ENCODE assay signal across 13 mouse cellular contexts in genomic region chr3:87816166-87816565, GRCm38 (mm10). TPM values are rescaled to one million over a fixed set of nuclear protein-coding genes. Genes with fewer than 3 reads are reported as not detected.
DNase-seq lines count a peak whose midpoint lies in the region; ATAC-seq lines count a peak whose summit lies in the region.
"Had no signal": no experiment of that assay in that cellular context is flagged by ENCODE, and none has a peak within 500 bp of the region (broad histone marks: within the 10 kb centered on the region; RNA-seq: fewer than 3 reads in every experiment).

No protein-coding gene starts in this region.

- H3K36me3 ChIP-seq in heart, embryonic 10.5 days = no peaks in the 10 kb centered on the region
- H3K36me3 ChIP-seq in kidney, embryonic 14.5 days (ENCODE audit: control insufficient read depth, insufficient read depth, low read length) = no peaks in the 10 kb centered on the region
- H3K36me3 ChIP-seq in neural tube, embryonic 12.5 days = no peaks in the 10 kb centered on the region
- no peaks in the 10 kb centered on the region for H3K36me3 ChIP-seq in neural tube, embryonic 13.5 days
- H3K36me3 ChIP-seq: embryonic facial prominence, embryonic 15.5 days had no signal

- no peak overlapping the region for H3K4me2 ChIP-seq in kidney, embryonic 14.5 days (replicated peaks; ENCODE audit: low read depth, low read length)
- peak overlapping the region; percentile 33; the same call in 1 of the 2 replicates for H3K4me2 ChIP-seq in neural tube, embryonic 12.5 days (replicated peaks)
- no peak overlapping the region for H3K4me2 ChIP-seq in neural tube, embryonic 13.5 days
- H3K4me2 ChIP-seq: embryonic facial prominence, embryonic 15.5 days; liver, embryonic 11.5 days had no signal

- H3K27ac ChIP-seq in heart, embryonic 10.5 days = no peak overlapping the region
- no peak overlapping the region for H3K27ac ChIP-seq in kidney, embryonic 14.5 days (ENCODE audit: low read depth, low read length)
- no peak overlapping the region for H3K27ac ChIP-seq in neural tube, embryonic 12.5 days
- H3K27ac ChIP-seq in neural tube, embryonic 13.5 days (replicated peaks) = peak overlapping the region; percentile 46; the same call in 1 of the 2 replicates
- H3K27ac ChIP-seq: embryonic facial prominence, embryonic 15.5 days; left cerebral cortex, adult 2 months had no signal

- DNase-seq in heart, embryonic 10.5 days (ENCODE audit: low spot score) = no peak
- DNase-seq in heart, adult 11 months = no peak
- no peak for DNase-seq in kidney, adult 18-20 months
- no peak for DNase-seq in neural tube, embryonic 10.5 days (ENCODE audit: extremely low spot score, low spot score)
- DNase-seq in gastrocnemius, adult 8-10 months (ENCODE audit: low spot score in 2 of 2) = no peak

- no peaks in the 10 kb centered on the region for H3K9me3 ChIP-seq in heart, embryonic 10.5 days
- no peaks in the 10 kb centered on the region for H3K9me3 ChIP-seq in kidney, embryonic 14.5 days (ENCODE audit: control insufficient read depth, low read length)
- no peaks in the 10 kb centered on the region for H3K9me3 ChIP-seq in neural tube, embryonic 12.5 days
- H3K9me3 ChIP-seq in neural tube, embryonic 13.5 days = no peaks in the 10 kb centered on the region
- H3K9me3 ChIP-seq: embryonic facial prominence, embryonic 15.5 days had no signal

- peaks cover 10% of the 10 kb centered on the region; the same call in 1 of the 2 replicates for H3K4me1 ChIP-seq in heart, embryonic 10.5 days
- H3K4me1 ChIP-seq in kidney, embryonic 14.5 days (ENCODE audit: control insufficient read depth, insufficient read depth, low read length) = 0 out of 2 replicates have a peak, but pooled peaks cover 5% of the 10 kb centered on the region
- no peaks in the 10 kb centered on the region for H3K4me1 ChIP-seq in neural tube, embryonic 12.5 days
- 0 out of 2 replicates have a peak, but pooled peaks cover 6% of the 10 kb centered on the region for H3K4me1 ChIP-seq in neural tube, embryonic 13.5 days (replicated peaks)
- H3K4me1 ChIP-seq: embryonic facial prominence, embryonic 15.5 days had no signal

- H3K9ac ChIP-seq in kidney, embryonic 14.5 days (ENCODE audit: low read depth, low read length) = no peak overlapping the region
- no peak overlapping the region for H3K9ac ChIP-seq in neural tube, embryonic 12.5 days
- no peak overlapping the region for H3K9ac ChIP-seq in neural tube, embryonic 13.5 days
- H3K9ac ChIP-seq: embryonic facial prominence, embryonic 15.5 days had no signal

- peak; percentile 20; the same call in 1 of the 2 replicates for ATAC-seq in kidney, embryonic 14.5 days (ENCODE audit: low FRiP score, low TSS enrichment)
- ATAC-seq in neural tube, embryonic 12.5 days (ENCODE audit: low FRiP score, low read depth) = no peak
- ATAC-seq in neural tube, embryonic 13.5 days (ENCODE audit: low read depth) = 0 out of 2 replicates have a peak, but pooled peaks have one; percentile 7

- H3K4me3 ChIP-seq in heart, embryonic 10.5 days = peak overlapping the region; percentile 28; the same call in 1 of the 2 replicates
- H3K4me3 ChIP-seq in kidney, embryonic 14.5 days (ENCODE audit: low read length) = no peak overlapping the region
- no peak overlapping the region for H3K4me3 ChIP-seq in neural tube, embryonic 12.5 days
- no peak overlapping the region for H3K4me3 ChIP-seq in neural tube, embryonic 13.5 days
- H3K4me3 ChIP-seq: embryonic facial prominence, embryonic 15.5 days; left cerebral cortex, adult 2 months had no signal

- H3K27me3 ChIP-seq in heart, embryonic 10.5 days (ENCODE audit: insufficient read depth, poor library complexity, severe bottlenecking) = peaks cover 96% of the 10 kb centered on the region
- peaks cover 12% of the 10 kb centered on the region for H3K27me3 ChIP-seq in kidney, embryonic 14.5 days (ENCODE audit: control insufficient read depth, insufficient read depth, low read length)
- H3K27me3 ChIP-seq in neural tube, embryonic 12.5 days (replicated peaks) = peaks cover 31% of the 10 kb centered on the region
- peaks cover 55% of the 10 kb centered on the region for H3K27me3 ChIP-seq in neural tube, embryonic 13.5 days

- 41% methylated on average over 6 of the region's 6 CpGs for WGBS in heart, embryonic 10.5 days
- WGBS in kidney, embryonic 14.5 days = 46% methylated on average over 6 of the region's 6 CpGs
- WGBS in neural tube, embryonic 12.5 days = 56% methylated on average over 6 of the region's 6 CpGs
- 49% methylated on average over 6 of the region's 6 CpGs for WGBS in neural tube, embryonic 13.5 days

RNA-seq across cellular contexts. Expression of gene Pear1, which starts 7.9 kb away (rescaled TPM):
- 14.3 and 14.8 TPM in 2 replicates for polyA plus RNA-seq in heart, embryonic 10.5 days (2016; fragmentation: Nextera tagmentation; extraction: Ambion mirVana)
- polyA plus RNA-seq in kidney, embryonic 14.5 days (2014; fragmentation: Nextera tagmentation; extraction: Ambion mirVana) = 25.3 and 41.0 TPM in 2 replicates
- 11.7 and 12.4 TPM in 2 replicates for polyA plus RNA-seq in neural tube, embryonic 12.5 days (2016; fragmentation: Nextera tagmentation; extraction: Ambion mirVana)
- 13.1 and 13.3 TPM in 2 replicates for polyA plus RNA-seq in neural tube, embryonic 13.5 days (2015; fragmentation: Nextera tagmentation; extraction: Ambion mirVana)
- 1 to 10 TPM; 3.2 to 7.1 (median 5.1) TPM for total RNA-seq in gastrocnemius, adult 8-10 months (2022)

RNA-seq across cellular contexts. Expression of gene Insrr, which starts 19.4 kb away (rescaled TPM):
- polyA plus RNA-seq in heart, embryonic 10.5 days (2016; fragmentation: Nextera tagmentation; extraction: Ambion mirVana) = 0.07 TPM in 1 of 2 replicates, not detected in the other
- 0.95 and 0.97 TPM in 2 replicates for polyA plus RNA-seq in kidney, embryonic 14.5 days (2014; fragmentation: Nextera tagmentation; extraction: Ambion mirVana)
- 1.4 and 1.9 TPM in 2 replicates for polyA plus RNA-seq in neural tube, embryonic 12.5 days (2016; fragmentation: Nextera tagmentation; extraction: Ambion mirVana)
- 3.4 and 5.4 TPM in 2 replicates for polyA plus RNA-seq in neural tube, embryonic 13.5 days (2015; fragmentation: Nextera tagmentation; extraction: Ambion mirVana)
- total RNA-seq in gastrocnemius, adult 8-10 months (2022) = not detected
- total RNA-seq: neutrophil, adult 5-6 weeks had no signal

RNA-seq across cellular contexts. Expression of gene Ntrk1, which starts 21.2 kb away (rescaled TPM):
- 0.05 and 0.68 TPM in 2 replicates for polyA plus RNA-seq in heart, embryonic 10.5 days (2016; fragmentation: Nextera tagmentation; extraction: Ambion mirVana)
- polyA plus RNA-seq in kidney, embryonic 14.5 days (2014; fragmentation: Nextera tagmentation; extraction: Ambion mirVana) = 5.3 and 5.4 TPM in 2 replicates
- 93.8 and 141 TPM in 2 replicates for polyA plus RNA-seq in neural tube, embryonic 12.5 days (2016; fragmentation: Nextera tagmentation; extraction: Ambion mirVana)
- polyA plus RNA-seq in neural tube, embryonic 13.5 days (2015; fragmentation: Nextera tagmentation; extraction: Ambion mirVana) = 219 and 314 TPM in 2 replicates
- not detected for total RNA-seq in gastrocnemius, adult 8-10 months (2022)
- total RNA-seq: neutrophil, adult 5-6 weeks had no signal

RNA-seq across cellular contexts. Expression of gene Sh2d2a, which starts 30.4 kb away (rescaled TPM):
- polyA plus RNA-seq in heart, embryonic 10.5 days (2016; fragmentation: Nextera tagmentation; extraction: Ambion mirVana) = 0.20 and 0.23 TPM in 2 replicates
- polyA plus RNA-seq in kidney, embryonic 14.5 days (2014; fragmentation: Nextera tagmentation; extraction: Ambion mirVana) = 0.22 TPM in 1 of 2 replicates, not detected in the other
- not detected in 2 replicates for polyA plus RNA-seq in neural tube, embryonic 12.5 days (2016; fragmentation: Nextera tagmentation; extraction: Ambion mirVana)
- not detected in 2 replicates for polyA plus RNA-seq in neural tube, embryonic 13.5 days (2015; fragmentation: Nextera tagmentation; extraction: Ambion mirVana)
- total RNA-seq in gastrocnemius, adult 8-10 months (2022) = not detected
- total RNA-seq: left cerebral cortex, adult 2 months had no signal
- polyA plus RNA-seq: brain, embryonic 14.5 days had no signal

Comparison
In these comparisons a context has a peak if more than half of its experiments do, and no peak if none do; other contexts are left out.
1. RNA of gene Ntrk1, which starts 21.2 kb away (polyA plus RNA-seq): 219 to 314 TPM in neural tube, embryonic 13.5 days and 93.8 to 141 TPM in neural tube, embryonic 12.5 days; 5.3 to 5.4 TPM in kidney, embryonic 14.5 days and 0.05 to 0.68 TPM in heart, embryonic 10.5 days; every median in the first group is over 10 times any median in the second.